Mouse (Mus musculus) midbrain, embryonic 14.5 days (tissue): ENCODE measurements around the gene Olfr298. TPM values are rescaled to one million over a fixed set of nuclear protein-coding genes. Genes with fewer than 3 reads are reported as not detected.

ENCODE experiments used
- ATAC-seq: fragments of 200-750 bp; cut with Nextera tagmentation; 2 replicates; pipeline ENCODE4 v1.8.0; 2017; ENCODE audit warnings: moderate number of reproducible peaks, moderate library complexity; ENCODE audit not compliant: low FRiP score, low TSS enrichment
- DNase-seq: peaks from one replicate; pipeline ENCODE4 v3.0.0-alpha.2; 2015
- H3K27ac ChIP-seq: fragments of 300-500 bp; sonication (generic); replicated peaks from 2 replicates; pipeline ENCODE4 v1.5.1; 2014; ENCODE audit warnings: mild to moderate bottlenecking, low read depth, low read length, moderate library complexity
- H3K27me3 ChIP-seq: fragments of 300-500 bp; sonication (generic); 2 replicates; pipeline ENCODE4 v1.6.1; 2014; ENCODE audit warnings: low read length, control low read depth, mixed read lengths; ENCODE audit not compliant: control insufficient read depth, insufficient read depth
- H3K36me3 ChIP-seq: fragments of 300-500 bp; sonication (generic); 2 replicates; pipeline ENCODE4 v1.6.1; 2014; ENCODE audit warnings: low read length, control low read depth; ENCODE audit not compliant: control insufficient read depth, insufficient read depth
- H3K4me1 ChIP-seq: fragments of 300-500 bp; sonication (generic); 2 replicates; pipeline ENCODE4 v1.6.1; 2014; ENCODE audit warnings: mild to moderate bottlenecking, antibody characterized with exemption, low read length, control low read depth; ENCODE audit not compliant: control insufficient read depth, insufficient read depth
- H3K4me2 ChIP-seq: fragments of 300-500 bp; sonication (generic); 2 replicates; pipeline ENCODE4 v1.6.1; 2014; ENCODE audit warnings: mild to moderate bottlenecking, low read length, moderate library complexity
- H3K4me3 ChIP-seq: fragments of 300-500 bp; sonication (generic); replicated peaks from 2 replicates; pipeline ENCODE4 v1.5.1; 2014; ENCODE audit warnings: low read depth, low read length
- H3K9ac ChIP-seq: fragments of 300-500 bp; sonication (generic); replicated peaks from 2 replicates; pipeline ENCODE4 v1.6.1; 2014; ENCODE audit warnings: mild to moderate bottlenecking, low read length, moderate library complexity
- H3K9me3 ChIP-seq: fragments of 300-500 bp; sonication (generic); 2 replicates; pipeline ENCODE4 v1.6.1; 2016; ENCODE audit warnings: low read length, control low read depth, mixed read lengths; ENCODE audit not compliant: control insufficient read depth
- WGBS: fragments of 180-500 bp; shearing (Covaris S2); extraction: QIAGEN DNeasy Blood & Tissue Kit; methylation state at CpG from one replicate; pipeline ENCODE4 v1.1.7; 2014; 5-methylcytosine and 5-hydroxymethylcytosine counted together
- polyA plus RNA-seq: library from polyadenylated mRNA; unstranded; fragments of >200 nt; fragmentation: Nextera tagmentation; extraction: Ambion mirVana; gene quantifications from 2 replicates; pipeline ENCODE4 v1.2.1, GENCODE M21; 2014

Gene Olfr298
- not detected in 2 replicates for polyA plus RNA-seq

- no peaks in the 10 kb centered on the region for H3K27me3 ChIP-seq
- H3K9me3 ChIP-seq, result no peaks in the 10 kb centered on the region
- ATAC-seq (no peak), DNase-seq (no peak)
- H3K36me3 ChIP-seq, result no peaks in the 10 kb centered on the region
- WGBS, result 92% methylated on average over 1 of the region's 1 CpGs
- no peak within 1 kb of the TSS for H3K4me3 ChIP-seq
- H3K27ac ChIP-seq, result no peak within 1 kb of the TSS
- no peaks in the 10 kb centered on the region for H3K4me1 ChIP-seq
- H3K9ac ChIP-seq, result no peak within 1 kb of the TSS
- no peak within 1 kb of the TSS for H3K4me2 ChIP-seq
These were observed at the start of gene Olfr298 for GRCm38 (mm10) chr7:86492384-86492783. Gene Olfr298, minus strand, starts transcription at chr7:86492484.

- Histone ChIP-seq H3K36me3 (no peaks in the 10 kb centered on the region), H3K4me3 (no peak within 1 kb of the TSS), H3K27ac (no peak within 1 kb of the TSS), H3K4me1 (no peaks in the 10 kb centered on the region), H3K4me2 (no peak within 1 kb of the TSS), H3K9ac (no peak within 1 kb of the TSS), H3K27me3 (no peaks in the 10 kb centered on the region), H3K9me3 (no peaks in the 10 kb centered on the region)
- ATAC-seq (no peak), DNase-seq (no peak)
These were observed 27.4 kb upstream of the Olfr298 start, which contains the start of gene Olfr297 for GRCm38 (mm10) chr7:86519668-86520067. Gene Olfr297, plus strand, starts transcription at chr7:86519968.

- Histone ChIP-seq H3K4me3 (no peak within 1 kb of the TSS), H3K27ac (no peak within 1 kb of the TSS), H3K4me1 (no peaks in the 10 kb centered on the region), H3K9me3 (no peaks in the 10 kb centered on the region), H3K4me2 (no peak within 1 kb of the TSS), H3K27me3 (no peaks in the 10 kb centered on the region), H3K9ac (no peak within 1 kb of the TSS), H3K36me3 (no peaks in the 10 kb centered on the region)
- no peak for DNase-seq
- 80% methylated on average over 1 of the region's 1 CpGs for WGBS
- ATAC-seq, result no peak
These were observed 32.7 kb downstream of the Olfr298 start, which contains the start of gene Olfr299 for GRCm38 (mm10) chr7:86459621-86460020. Gene Olfr299, plus strand, starts transcription at chr7:86459921.

Other genes starting within 250 kb of the Olfr298 start
- gene Vmn2r76, start 246.2 kb downstream of the Olfr298 start, polyA plus RNA-seq, result not detected in 2 replicates
- gene Olfr310, start 215.3 kb downstream of the Olfr298 start, polyA plus RNA-seq, result not detected in 2 replicates
- not detected in 2 replicates for gene Olfr309, start 178.8 kb downstream of the Olfr298 start, polyA plus RNA-seq
- gene Olfr308, start 166.9 kb downstream of the Olfr298 start, polyA plus RNA-seq, result not detected in 2 replicates
- gene Olfr307, start 154.9 kb downstream of the Olfr298 start, polyA plus RNA-seq, result not detected in 2 replicates
- gene Olfr305, start 125.6 kb downstream of the Olfr298 start, polyA plus RNA-seq, result not detected in 2 replicates
- not detected in 2 replicates for gene Olfr304, start 105.8 kb downstream of the Olfr298 start, polyA plus RNA-seq
- gene Olfr303, start 94.7 kb downstream of the Olfr298 start, polyA plus RNA-seq, result not detected in 2 replicates
- gene Olfr301, start 88.6 kb downstream of the Olfr298 start, polyA plus RNA-seq, result not detected in 2 replicates
- gene Olfr299, start 32.6 kb downstream of the Olfr298 start, polyA plus RNA-seq, result not detected in 2 replicates
- gene Olfr297, start 27.5 kb upstream of the Olfr298 start, polyA plus RNA-seq, result not detected in 2 replicates
- not detected in 2 replicates for gene Olfr295, start 91.4 kb upstream of the Olfr298 start, polyA plus RNA-seq
- gene Olfr294, start 124.2 kb upstream of the Olfr298 start, polyA plus RNA-seq, result not detected in 2 replicates
- gene Olfr293, start 156.6 kb upstream of the Olfr298 start, polyA plus RNA-seq, result not detected in 2 replicates
- gene Olfr292, start 195.8 kb upstream of the Olfr298 start, polyA plus RNA-seq, result not detected in 2 replicates